Mouse (Mus musculus) splenic B cell, adult 2 months (primary cell): ENCODE results near the gene Btbd9.

Source experiments
- DNase-seq: peaks from one replicate; pipeline ENCODE4 v3.0.0-alpha.2; 2011; ENCODE audit warnings: low read depth, low spot score
- H3K27me3 ChIP-seq: 2 replicates; pipeline ENCODE4 v1.6.1; 2012; ENCODE audit warnings: mild to moderate bottlenecking, low read length, moderate library complexity, mixed read lengths; ENCODE audit not compliant: control insufficient read depth, poor library complexity, insufficient read depth, severe bottlenecking
- H3K36me3 ChIP-seq: 2 replicates; pipeline ENCODE4 v1.6.1; 2012; ENCODE audit warnings: mild to moderate bottlenecking, low read length, moderate library complexity, mixed read lengths; ENCODE audit not compliant: control insufficient read depth, poor library complexity, insufficient read depth, severe bottlenecking

Gene Btbd9

GRCm38 (mm10) chr17:30558623-30559022 lies 17.7 kb downstream of the Btbd9 start:
- H3K36me3 ChIP-seq: no peaks in the 10 kb centered on the region
- no peaks in the 10 kb centered on the region for H3K27me3 ChIP-seq
- DNase-seq: no peak

GRCm38 (mm10) chr17:30556512-30556911 lies 19.8 kb downstream of the Btbd9 start:
- DNase-seq: no peak
- no peaks in the 10 kb centered on the region for H3K27me3 ChIP-seq
- no peaks in the 10 kb centered on the region for H3K36me3 ChIP-seq

- DNase-seq: no peak
- Histone ChIP-seq H3K36me3 (no peaks in the 10 kb centered on the region), H3K27me3 (no peaks in the 10 kb centered on the region)
Observed at GRCm38 (mm10) chr17:30553027-30553937, 23.0 kb downstream of the Btbd9 start.

- H3K36me3 ChIP-seq: no peaks in the 10 kb centered on the region
- DNase-seq: no peak
- no peaks in the 10 kb centered on the region for H3K27me3 ChIP-seq
Observed at GRCm38 (mm10) chr17:30550774-30551107, 25.5 kb downstream of the Btbd9 start.

GRCm38 (mm10) chr17:30549899-30550773 lies 26.2 kb downstream of the Btbd9 start:
- Histone ChIP-seq H3K27me3 (no peaks in the 10 kb centered on the region), H3K36me3 (no peaks in the 10 kb centered on the region)
- no peak for DNase-seq

GRCm38 (mm10) chr17:30539098-30539497 lies 37.2 kb downstream of the Btbd9 start:
- no peak for DNase-seq
- Histone ChIP-seq H3K27me3 (no peaks in the 10 kb centered on the region), H3K36me3 (0 out of 2 replicates have a peak, but pooled peaks cover 2% of the 10 kb centered on the region)

- Histone ChIP-seq H3K36me3 (0 out of 2 replicates have a peak, but pooled peaks cover 2% of the 10 kb centered on the region), H3K27me3 (no peaks in the 10 kb centered on the region)
- no peak for DNase-seq
Observed at GRCm38 (mm10) chr17:30536651-30537050, 39.6 kb downstream of the Btbd9 start.

GRCm38 (mm10) chr17:30533098-30533497 lies 43.2 kb downstream of the Btbd9 start:
- no peaks in the 10 kb centered on the region for H3K27me3 ChIP-seq
- no peak for DNase-seq
- H3K36me3 ChIP-seq: no peaks in the 10 kb centered on the region

GRCm38 (mm10) chr17:30530542-30530940 lies 45.7 kb downstream of the Btbd9 start:
- H3K36me3 ChIP-seq: peaks cover 6% of the 10 kb centered on the region
- DNase-seq: no peak
- H3K27me3 ChIP-seq: no peaks in the 10 kb centered on the region

- DNase-seq: no peak
- Histone ChIP-seq H3K27me3 (no peaks in the 10 kb centered on the region), H3K36me3 (peaks cover 6% of the 10 kb centered on the region)
Observed at GRCm38 (mm10) chr17:30529632-30530541, 46.4 kb downstream of the Btbd9 start.

- no peaks in the 10 kb centered on the region for H3K27me3 ChIP-seq
- H3K36me3 ChIP-seq: peaks cover 8% of the 10 kb centered on the region
- no peak for DNase-seq
Observed at GRCm38 (mm10) chr17:30525405-30526295, 50.6 kb downstream of the Btbd9 start.

- H3K27me3 ChIP-seq: no peaks in the 10 kb centered on the region
- no peak for DNase-seq
- peaks cover 8% of the 10 kb centered on the region for H3K36me3 ChIP-seq
Observed at GRCm38 (mm10) chr17:30524451-30524850, 51.8 kb downstream of the Btbd9 start.

GRCm38 (mm10) chr17:30523783-30524182 lies 52.5 kb downstream of the Btbd9 start:
- H3K27me3 ChIP-seq: no peaks in the 10 kb centered on the region
- H3K36me3 ChIP-seq: peaks cover 8% of the 10 kb centered on the region
- DNase-seq: no peak
